Mouse (Mus musculus) kidney, postnatal 0 days (tissue): ENCODE measurements around the gene Spn. TPM values are rescaled to one million over a fixed set of nuclear protein-coding genes. Genes with fewer than 3 reads are reported as not detected.

ENCODE experiments used
- ATAC-seq: fragments of 200-750 bp; cut with Nextera tagmentation; replicated peaks from 2 replicates; pipeline ENCODE4 v1.8.0; 2017; ENCODE audit warnings: low read depth, moderate number of reproducible peaks, moderate TSS enrichment, moderate library complexity; ENCODE audit not compliant: low FRiP score
- DNase-seq: peaks from one replicate; pipeline ENCODE4 v3.0.0-alpha.2; 2016; ENCODE audit warnings: low spot score
- H3K27ac ChIP-seq: fragments of 300-500 bp; sonication (generic); 2 replicates; pipeline ENCODE4 v1.5.1; 2014; ENCODE audit warnings: mild to moderate bottlenecking
- H3K27me3 ChIP-seq: fragments of 300-500 bp; sonication (generic); 2 replicates; pipeline ENCODE4 v1.6.1; 2014; ENCODE audit warnings: low read length, mixed read lengths; ENCODE audit not compliant: insufficient read depth
- H3K36me3 ChIP-seq: fragments of 300-500 bp; sonication (generic); 2 replicates; pipeline ENCODE4 v1.6.1; 2014; ENCODE audit warnings: low read length, mixed read lengths; ENCODE audit not compliant: insufficient read depth
- H3K4me1 ChIP-seq: fragments of 300-500 bp; sonication (generic); replicated peaks from 2 replicates; pipeline ENCODE4 v1.6.1; 2014; ENCODE audit warnings: antibody characterized with exemption, low read length, mixed read lengths; ENCODE audit not compliant: insufficient read depth
- H3K4me2 ChIP-seq: fragments of 300-500 bp; sonication (generic); 2 replicates; pipeline ENCODE4 v1.6.1; 2014; ENCODE audit warnings: mild to moderate bottlenecking, low read length, moderate library complexity, mixed read lengths
- H3K4me3 ChIP-seq: fragments of 300-500 bp; sonication (generic); replicated peaks from 2 replicates; pipeline ENCODE4 v1.5.1; 2014; ENCODE audit warnings: low read depth, low read length
- H3K9ac ChIP-seq: fragments of 300-500 bp; sonication (generic); 2 replicates; pipeline ENCODE4 v1.6.1; 2014; ENCODE audit warnings: low read depth, low read length
- H3K9me3 ChIP-seq: fragments of 300-500 bp; sonication (generic); replicated peaks from 2 replicates; pipeline ENCODE4 v1.6.1; 2016; ENCODE audit warnings: low read length, inconsistent platforms, mixed read lengths
- CTCF ChIP-seq: IDR thresholded peaks from 2 replicates; pipeline ENCODE4 v1.5.1; 2016; ENCODE audit warnings: antibody characterized with exemption, low read depth, mild to moderate bottlenecking, moderate library complexity
- WGBS: fragments of 180-500 bp; shearing (Covaris S2); extraction: QIAGEN DNeasy Blood & Tissue Kit; methylation state at CpG from one replicate; pipeline ENCODE4 v1.1.7; 2014; 5-methylcytosine and 5-hydroxymethylcytosine counted together
- polyA plus RNA-seq: library from polyadenylated mRNA; unstranded; fragments of >200 nt; fragmentation: Nextera tagmentation; extraction: Ambion mirVana; gene quantifications from 2 replicates; pipeline ENCODE4 v1.2.1, GENCODE M21; 2015

Spn gene
- polyA plus RNA-seq, 1 experiment from 2014 or later, result 0.33 TPM

GRCm38 (mm10) chr7:127144412-127144811 is 6.8 kb upstream of the Spn start:
- H3K4me3 ChIP-seq, result no peak overlapping the region
- H3K27me3 ChIP-seq, result no peaks in the 10 kb centered on the region
- no peak overlapping the region for H3K4me2 ChIP-seq
- 0 out of 2 replicates have a peak, but pooled peaks cover 2% of the 10 kb centered on the region for H3K4me1 ChIP-seq
- no peak for TF ChIP-seq CTCF
- 76% methylated on average over 7 of the region's 7 CpGs for WGBS
- no peaks in the 10 kb centered on the region for H3K36me3 ChIP-seq
- H3K9me3 ChIP-seq, result no peaks in the 10 kb centered on the region
- no peak overlapping the region for H3K27ac ChIP-seq
- H3K9ac ChIP-seq, result no peak overlapping the region
- ATAC-seq (no peak), DNase-seq (no peak)

- no peaks in the 10 kb centered on the region for H3K27me3 ChIP-seq
- ATAC-seq (no peak), DNase-seq (no peak)
- no peak overlapping the region for H3K4me3 ChIP-seq
- 85% methylated on average over 4 of the region's 4 CpGs for WGBS
- 0 out of 2 replicates have a peak, but pooled peaks cover 2% of the 10 kb centered on the region for H3K4me1 ChIP-seq
- H3K9me3 ChIP-seq, result no peaks in the 10 kb centered on the region
- no peak overlapping the region for H3K27ac ChIP-seq
- H3K4me2 ChIP-seq, result no peak overlapping the region
- no peak for TF ChIP-seq CTCF
- H3K36me3 ChIP-seq, result no peaks in the 10 kb centered on the region
- H3K9ac ChIP-seq, result no peak overlapping the region
These were observed 5.0 kb upstream of the Spn start for GRCm38 (mm10) chr7:127142666-127143065.

GRCm38 (mm10) chr7:127142214-127142613 is 4.6 kb upstream of the Spn start:
- no peaks in the 10 kb centered on the region for H3K36me3 ChIP-seq
- DNase-seq (no peak), ATAC-seq (no peak)
- no peak overlapping the region for H3K27ac ChIP-seq
- H3K4me1 ChIP-seq, result 0 out of 2 replicates have a peak, but pooled peaks cover 2% of the 10 kb centered on the region
- H3K9ac ChIP-seq, result no peak overlapping the region
- no peak overlapping the region for H3K4me3 ChIP-seq
- WGBS, result 45% methylated on average over 2 of the region's 2 CpGs
- H3K27me3 ChIP-seq, result no peaks in the 10 kb centered on the region
- no peaks in the 10 kb centered on the region for H3K9me3 ChIP-seq
- no peak overlapping the region for H3K4me2 ChIP-seq
- no peak for TF ChIP-seq CTCF

- Histone ChIP-seq H3K4me1 (0 out of 2 replicates have a peak, but pooled peaks cover 2% of the 10 kb centered on the region), H3K27ac (no peak overlapping the region), H3K27me3 (no peaks in the 10 kb centered on the region), H3K4me2 (no peak overlapping the region), H3K9me3 (no peaks in the 10 kb centered on the region), H3K4me3 (no peak overlapping the region), H3K9ac (no peak overlapping the region), H3K36me3 (no peaks in the 10 kb centered on the region)
- no peak for ATAC-seq
- peak; percentile 51 for TF ChIP-seq CTCF
- WGBS, result 63% methylated on average over 7 of the region's 7 CpGs
- no peak for DNase-seq
These were observed 3.2 kb upstream of the Spn start for GRCm38 (mm10) chr7:127140623-127141404.

- no peak overlapping the region for H3K4me2 ChIP-seq
- no peak for ATAC-seq
- no peak for TF ChIP-seq CTCF
These were observed 1.9 kb upstream of the Spn start for GRCm38 (mm10) chr7:127139562-127139961.

GRCm38 (mm10) chr7:127139100-127139499 is 1.5 kb upstream of the Spn start:
- H3K4me1 ChIP-seq, result no peaks in the 10 kb centered on the region
- no peak for TF ChIP-seq CTCF
- 87% methylated on average over 7 of the region's 7 CpGs for WGBS

More at GRCm38 (mm10) chr7:127139562-127139961, 1.9 kb upstream of the Spn start:
- Histone ChIP-seq H3K36me3 (no peaks in the 10 kb centered on the region), H3K27me3 (no peaks in the 10 kb centered on the region), H3K9ac (no peak overlapping the region), H3K4me3 (no peak overlapping the region), H3K9me3 (no peaks in the 10 kb centered on the region), H3K4me1 (no peaks in the 10 kb centered on the region), H3K27ac (no peak overlapping the region)
- no peak for DNase-seq
- WGBS, result 50% methylated on average over 5 of the region's 5 CpGs

More at GRCm38 (mm10) chr7:127139100-127139499, 1.5 kb upstream of the Spn start:
- no peaks in the 10 kb centered on the region for H3K36me3 ChIP-seq
- no peak overlapping the region for H3K4me2 ChIP-seq
- no peak for ATAC-seq
- no peak overlapping the region for H3K9ac ChIP-seq
- DNase-seq, result no peak
- H3K27me3 ChIP-seq, result no peaks in the 10 kb centered on the region
- H3K27ac ChIP-seq, result no peak overlapping the region
- no peaks in the 10 kb centered on the region for H3K9me3 ChIP-seq
- H3K4me3 ChIP-seq, result no peak overlapping the region
